Mouse (Mus musculus): ENCODE data around the gene Tmem14a. TPM values are rescaled to one million over a fixed set of nuclear protein-coding genes. Genes with fewer than 3 reads are reported as not detected.

The Tmem14a gene
- total RNA-seq, 2 experiments from 2014 or later, result 48.1 to 52.1 TPM

Other genes starting within 250 kb of the Tmem14a start
- 1 to 10 TPM; 1.0 to 1.1 TPM for gene Tram2, start 139.3 kb upstream of the Tmem14a start, total RNA-seq (2021)
- gene Gsta3, start 22.0 kb downstream of the Tmem14a start, total RNA-seq (2021), result 1 to 10 TPM; 1.4 to 2.2 TPM
- not detected for gene Khdc1a, start 131.1 kb downstream of the Tmem14a start, total RNA-seq (2021)
- gene Khdc1c, start 149.8 kb downstream of the Tmem14a start, total RNA-seq (2021), result not detected
- gene Khdc1b, start 165.0 kb downstream of the Tmem14a start, total RNA-seq (2021), result not detected